Mouse (Mus musculus) lung, postnatal 0 days (tissue): ENCODE results near the gene Abhd2.

Source experiments
- CTCF ChIP-seq: IDR thresholded peaks from 2 replicates; pipeline ENCODE4 v1.5.1; 2016; ENCODE audit warnings: antibody characterized with exemption, mild to moderate bottlenecking
- EP300 ChIP-seq: IDR thresholded peaks from 2 replicates; pipeline ENCODE4 v1.6.1; 2016; ENCODE audit warnings: antibody characterized with exemption, mild to moderate bottlenecking, control low read depth

GRCm38 (mm10) chr7:79336362-79336910 lies 63.4 kb downstream of the Abhd2 start:
- TF ChIP-seq EP300 (peak; percentile 97), CTCF (no peak)
